Mouse (Mus musculus) myocyte (in vitro differentiated cells): ENCODE measurements at regions not wholly inside any gene's neighbourhood (a gene's known extent, or its start where the extent isn't known, plus 50 kb on each side); places are given as distances from the start of the nearest gene placed in this dataset.

ENCODE experiments used
- H3K27me3 ChIP-seq: one replicate; pipeline ENCODE4 v1.6.1; 2011; ENCODE audit not compliant: control insufficient read depth, insufficient read depth, insufficient read length
- H3K36me3 ChIP-seq: one replicate; pipeline ENCODE4 v1.6.1; 2011; ENCODE audit not compliant: control insufficient read depth, insufficient read depth
- H3K4me2 ChIP-seq: one replicate; pipeline ENCODE4 v1.6.1; 2011; ENCODE audit warnings: low read depth, control low read depth
- H3K4me3 ChIP-seq: one replicate; pipeline ENCODE4 v1.5.1; 2011; ENCODE audit warnings: mild to moderate bottlenecking, control low read depth, moderate library complexity
- H3K79me2 ChIP-seq: one replicate; pipeline ENCODE4 v1.6.1; 2011; ENCODE audit not compliant: control insufficient read depth, insufficient read depth
- H3ac ChIP-seq: one replicate; pipeline ENCODE4 v1.6.1; 2011; ENCODE audit not compliant: control insufficient read depth, insufficient read length
- CEBPB ChIP-seq: IDR thresholded peaks from 2 replicates; pipeline ENCODE4 v1.6.1; 2011; ENCODE audit warnings: mild to moderate bottlenecking, moderate library complexity; ENCODE audit not compliant: poor library complexity, insufficient read depth, severe bottlenecking
- E2F4 ChIP-seq: IDR thresholded peaks from one replicate; pipeline ENCODE4 v1.6.1; 2011; ENCODE audit warnings: mild to moderate bottlenecking, control low read depth, moderate library complexity; ENCODE audit not compliant: insufficient read depth
- MAX ChIP-seq: IDR thresholded peaks from one replicate; pipeline ENCODE4 v1.6.1; 2011; ENCODE audit warnings: low read depth, mild to moderate bottlenecking, control low read depth
- MYOD1 ChIP-seq, 3 experiments: IDR thresholded peaks; one replicate each; pipeline ENCODE4 v1.6.1; 2011; ENCODE audit warnings: control low read depth in 2 of 3, low read depth in 2 of 3, mild to moderate bottlenecking in 2 of 3, moderate library complexity in 1 of 3; ENCODE audit not compliant: insufficient read length in 2 of 3, control insufficient read depth in 1 of 3
- MYOG ChIP-seq, 3 experiments: IDR thresholded peaks; one replicate each; pipeline ENCODE4 v1.6.1; 2011; ENCODE audit warnings: control low read depth in 2 of 3, low read depth in 2 of 3, mild to moderate bottlenecking in 2 of 3; ENCODE audit not compliant: insufficient read length in 2 of 3, control insufficient read depth in 1 of 3, insufficient read depth in 1 of 3
- POLR2A ChIP-seq: IDR thresholded peaks from one replicate; pipeline ENCODE4 v1.6.1; 2011; ENCODE audit warnings: low read depth, mild to moderate bottlenecking, control low read depth, moderate library complexity; ENCODE audit not compliant: insufficient read length
- POLR2AphosphoS2 ChIP-seq: IDR thresholded peaks from one replicate; pipeline ENCODE4 v1.6.1; 2011; ENCODE audit warnings: low read depth, control low read depth; ENCODE audit not compliant: insufficient read length
- REST ChIP-seq: IDR thresholded peaks from one replicate; pipeline ENCODE4 v1.6.1; 2011; ENCODE audit warnings: mild to moderate bottlenecking, control low read depth, moderate library complexity; ENCODE audit not compliant: insufficient read depth, insufficient read length
- SRF ChIP-seq: IDR thresholded peaks from one replicate; pipeline ENCODE4 v1.6.1; 2011; ENCODE audit warnings: low read depth; ENCODE audit not compliant: control insufficient read depth, insufficient read length
- TCF12 ChIP-seq: IDR thresholded peaks from one replicate; pipeline ENCODE4 v1.6.1; 2011; ENCODE audit warnings: mild to moderate bottlenecking, control low read depth; ENCODE audit not compliant: poor library complexity, insufficient read depth, severe bottlenecking
- TCF3 ChIP-seq: IDR thresholded peaks from one replicate; pipeline ENCODE4 v1.6.1; 2011; ENCODE audit warnings: low read depth, control low read depth; ENCODE audit not compliant: insufficient read length
- USF1 ChIP-seq: IDR thresholded peaks from one replicate; pipeline ENCODE4 v1.6.1; 2011; ENCODE audit warnings: low read depth, mild to moderate bottlenecking, control low read depth, moderate library complexity

DNA sequence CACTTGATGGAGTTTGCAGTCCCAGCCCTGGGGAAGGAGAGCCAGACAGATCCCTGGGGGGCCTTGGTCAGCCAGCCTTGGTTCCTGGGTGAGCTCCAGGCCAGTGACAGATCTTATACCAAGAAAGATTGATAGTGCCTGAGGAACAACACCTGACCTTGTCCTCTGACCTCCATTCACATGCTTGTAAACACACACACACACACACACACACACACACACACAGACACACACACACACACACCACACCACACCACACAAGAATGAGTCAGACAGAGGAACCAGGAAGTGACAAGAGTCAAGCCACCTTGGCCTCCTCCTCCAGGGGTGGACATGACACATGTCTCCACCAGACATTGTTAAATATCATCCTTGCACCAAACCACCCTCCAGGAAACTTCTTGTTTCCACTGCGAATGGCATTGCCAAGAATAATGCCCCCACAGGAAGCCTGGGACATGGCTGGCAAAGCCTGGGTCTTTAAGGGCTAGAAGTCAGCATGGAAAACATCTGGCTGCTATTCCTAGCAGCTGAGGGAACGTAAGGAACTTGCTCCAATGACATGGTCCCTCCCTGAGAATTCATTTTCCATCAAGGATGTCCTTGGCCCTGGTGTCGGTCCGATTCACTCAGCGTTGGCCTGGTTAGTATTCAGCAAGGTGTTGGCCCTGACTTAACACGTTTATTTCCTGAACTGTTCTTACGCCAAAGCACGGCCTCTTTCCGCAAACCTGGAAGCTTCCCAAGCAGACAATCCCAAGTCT, 147.9 kb downstream of the Tomm20 start:
- H3K4me3 ChIP-seq: no peak overlapping the region
- H3K4me2 ChIP-seq: no peak overlapping the region
- no peaks in the 10 kb centered on the region for H3K79me2 ChIP-seq
- no peaks in the 10 kb centered on the region for H3K36me3 ChIP-seq
- H3ac ChIP-seq: no peak overlapping the region
- no peaks in the 10 kb centered on the region for H3K27me3 ChIP-seq
- no peak for TF ChIP-seq MAX
- TF ChIP-seq MYOG (IDR thresholded peaks at IDR 0.05; ENCODE audit: control insufficient read depth in 1 of 3, insufficient read depth in 1 of 3, insufficient read length in 2 of 3, low read depth in 2 of 3): no peak
- TF ChIP-seq POLR2AphosphoS2: no peak

DNA sequence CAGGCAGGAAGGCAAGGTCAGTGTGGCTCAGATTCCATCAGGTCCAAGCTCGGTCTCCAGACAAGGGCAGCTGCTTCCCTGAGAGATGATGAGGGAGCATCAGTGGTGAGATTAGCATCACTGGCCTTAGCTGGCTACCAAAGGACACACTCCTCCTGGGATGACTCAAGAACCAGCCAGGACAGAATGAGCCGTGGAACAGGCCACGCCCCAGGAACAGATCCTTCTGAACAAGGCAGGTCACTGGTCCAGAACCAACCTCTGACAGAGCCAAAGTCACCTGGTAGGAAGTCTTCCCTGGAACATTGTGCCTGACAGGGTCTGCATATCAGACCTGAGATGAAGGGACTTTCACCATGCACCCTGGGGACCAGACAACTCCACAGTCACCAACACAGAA, 152.0 kb downstream of the Tomm20 start:
- Histone ChIP-seq H3ac (no peak overlapping the region), H3K36me3 (no peaks in the 10 kb centered on the region), H3K4me3 (no peak overlapping the region), H3K79me2 (no peaks in the 10 kb centered on the region), H3K27me3 (no peaks in the 10 kb centered on the region), H3K4me2 (no peak overlapping the region)
- TF ChIP-seq MYOD1 (IDR thresholded peaks at IDR 0.05; ENCODE audit: control insufficient read depth in 1 of 3, insufficient read length in 2 of 3, low read depth in 2 of 3) (no peak), MAX (no peak), USF1 (no peak), REST (no peak), TCF12 (no peak), TCF3 (no peak)

DNA sequence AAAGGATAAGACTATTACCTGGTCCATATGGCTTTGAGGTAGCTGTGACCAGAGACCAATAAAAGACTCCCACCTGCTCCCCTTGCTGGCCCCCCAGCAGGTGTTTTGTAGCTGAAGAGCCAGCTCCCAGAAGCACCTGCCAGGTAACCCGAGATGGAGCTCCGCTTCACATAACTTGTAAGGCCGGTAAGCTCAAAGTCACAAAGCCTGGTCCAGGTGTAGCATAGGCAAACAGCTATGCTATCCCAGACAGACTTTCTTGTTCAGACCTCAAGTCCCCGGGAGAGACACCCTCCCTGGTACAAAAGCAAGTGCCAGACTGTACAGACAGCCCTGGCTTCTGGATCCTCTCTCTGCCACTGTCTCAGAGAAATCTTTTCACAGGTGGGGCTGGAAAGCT, 154.6 kb downstream of the Tomm20 start:
- Histone ChIP-seq H3K36me3 (no peaks in the 10 kb centered on the region), H3K4me3 (no peak overlapping the region), H3K27me3 (no peaks in the 10 kb centered on the region), H3K79me2 (no peaks in the 10 kb centered on the region), H3K4me2 (no peak overlapping the region), H3ac (no peak overlapping the region)
- TF ChIP-seq MYOG (IDR thresholded peaks at IDR 0.05; ENCODE audit: control insufficient read depth in 1 of 3, insufficient read depth in 1 of 3, insufficient read length in 2 of 3, low read depth in 2 of 3) (no peak), POLR2AphosphoS2 (no peak), SRF (no peak), POLR2A (no peak), TCF12 (no peak), TCF3 (no peak), USF1 (no peak), MAX (no peak), MYOD1 (IDR thresholded peaks at IDR 0.05; ENCODE audit: control insufficient read depth in 1 of 3, insufficient read length in 2 of 3, low read depth in 2 of 3) (no peak), REST (no peak), E2F4 (no peak), CEBPB (no peak)

DNA sequence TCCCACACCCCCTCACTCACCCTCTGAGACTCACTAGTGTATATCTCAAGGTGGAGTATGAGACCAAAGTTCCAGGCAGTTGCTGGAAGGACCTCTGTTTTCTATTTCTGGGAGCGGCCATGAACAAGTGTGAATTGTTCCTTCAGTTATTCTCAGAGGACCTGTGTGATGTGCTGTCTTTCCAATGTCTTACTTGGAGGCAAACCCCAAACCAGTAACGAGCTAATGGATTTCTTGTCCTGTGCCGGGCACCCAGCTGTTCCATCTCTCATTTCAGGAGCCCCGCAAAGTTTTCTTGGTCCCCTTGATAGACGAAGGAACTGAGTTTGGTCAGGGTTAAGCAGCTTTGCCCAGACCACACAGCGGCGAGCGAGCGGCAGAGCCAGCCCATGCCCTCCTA, 155.4 kb downstream of the Tomm20 start:
- TF ChIP-seq CEBPB: no peak
- no peak for TF ChIP-seq SRF
- no peak for TF ChIP-seq TCF12
- no peak for TF ChIP-seq MYOD1 (IDR thresholded peaks at IDR 0.05; ENCODE audit: control insufficient read depth in 1 of 3, insufficient read length in 2 of 3, low read depth in 2 of 3)
- no peak for TF ChIP-seq MAX
- TF ChIP-seq E2F4: no peak
- TF ChIP-seq MYOG (IDR thresholded peaks at IDR 0.05; ENCODE audit: control insufficient read depth in 1 of 3, insufficient read depth in 1 of 3, insufficient read length in 2 of 3, low read depth in 2 of 3): no peak
- TF ChIP-seq POLR2AphosphoS2: no peak
- no peak for TF ChIP-seq TCF3
- TF ChIP-seq USF1: no peak
- TF ChIP-seq POLR2A: no peak
- TF ChIP-seq REST: no peak
- Histone ChIP-seq H3K4me2 (no peak overlapping the region), H3ac (no peak overlapping the region), H3K4me3 (no peak overlapping the region), H3K27me3 (no peaks in the 10 kb centered on the region), H3K79me2 (no peaks in the 10 kb centered on the region), H3K36me3 (no peaks in the 10 kb centered on the region)

DNA sequence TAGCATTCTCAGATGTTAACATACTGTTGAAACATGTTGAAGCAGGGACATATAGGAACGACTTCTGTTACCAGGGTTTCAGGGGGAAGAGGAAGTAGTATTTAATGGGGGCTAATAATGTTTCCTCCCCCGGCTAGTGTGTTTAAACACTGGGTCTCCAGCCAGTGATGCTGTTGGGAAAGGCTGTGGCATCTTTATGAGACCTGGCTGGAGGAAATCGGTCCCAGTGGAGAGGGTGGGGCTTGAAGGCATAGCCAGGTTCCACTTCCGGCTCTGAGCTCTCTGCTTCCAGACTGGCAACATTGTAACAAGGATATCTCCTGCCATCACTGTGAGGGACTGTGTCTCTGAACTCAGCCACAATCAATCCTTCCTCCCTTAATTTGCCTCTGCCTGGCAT, 156.6 kb downstream of the Tomm20 start:
- no peaks in the 10 kb centered on the region for H3K27me3 ChIP-seq
- H3K79me2 ChIP-seq: no peaks in the 10 kb centered on the region
- no peaks in the 10 kb centered on the region for H3K36me3 ChIP-seq
- no peak overlapping the region for H3K4me2 ChIP-seq
- no peak overlapping the region for H3ac ChIP-seq
- TF ChIP-seq MYOD1 (IDR thresholded peaks at IDR 0.05; ENCODE audit: control insufficient read depth in 1 of 3, insufficient read length in 2 of 3, low read depth in 2 of 3) (no peak), POLR2A (no peak), TCF12 (no peak), MYOG (IDR thresholded peaks at IDR 0.05; ENCODE audit: control insufficient read depth in 1 of 3, insufficient read depth in 1 of 3, insufficient read length in 2 of 3, low read depth in 2 of 3) (no peak), USF1 (no peak), TCF3 (no peak), SRF (no peak), MAX (no peak)
- H3K4me3 ChIP-seq: no peak overlapping the region
